Mouse (Mus musculus) bone marrow macrophage, adult 2 months (primary cell): ENCODE results near the gene Thsd7a.

ENCODE experiments used
- CTCF ChIP-seq: IDR thresholded peaks from 2 replicates; pipeline ENCODE4 v1.5.1; 2012; ENCODE audit warnings: low read depth, mild to moderate bottlenecking, low read length, moderate library complexity
- POLR2A ChIP-seq: IDR thresholded peaks from 2 replicates; pipeline ENCODE4 v1.6.1; 2012; ENCODE audit warnings: mild to moderate bottlenecking, low read depth, low read length, borderline replicate concordance

DNA sequence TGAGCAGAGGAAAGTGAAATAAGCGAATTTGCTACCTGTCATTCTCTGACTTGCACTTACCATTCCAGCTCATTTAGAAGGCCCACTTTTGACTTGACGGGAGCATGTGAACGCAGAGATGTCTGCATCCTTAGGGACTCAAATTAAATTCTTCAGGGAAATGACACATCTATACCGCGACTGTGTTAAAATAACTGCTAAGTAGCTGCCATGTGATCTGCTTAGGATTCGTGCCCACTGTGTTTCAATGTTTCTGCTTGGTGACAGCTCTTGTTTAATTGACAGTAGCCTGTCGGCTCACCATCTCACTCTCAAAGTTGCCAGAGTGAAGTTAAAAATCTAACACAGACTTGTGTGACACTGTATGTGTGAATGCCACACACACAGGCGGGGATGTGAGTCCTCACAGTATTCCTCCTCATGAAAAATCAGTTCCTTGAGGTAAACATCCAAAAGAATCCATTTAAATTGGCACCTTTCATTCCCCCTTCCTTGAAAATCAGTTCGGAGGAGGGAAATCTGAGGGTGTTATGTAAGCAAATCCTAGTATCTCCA is 397.0 kb downstream of the Thsd7a start:
- TF ChIP-seq POLR2A (no peak), CTCF (no peak)
